Mouse (Mus musculus) gastrocnemius, adult 2 months (tissue): ENCODE measurements around the gene Tcaf3. TPM values are rescaled to one million over a fixed set of nuclear protein-coding genes. Genes with fewer than 3 reads are reported as not detected.

Experiments used
- DNase-seq: peaks from one replicate; pipeline ENCODE4 v3.0.0; 2022
- H3K27ac ChIP-seq: fragments of 200-600 bp; 2 replicates; pipeline ENCODE4 v1.8.1; 2022; ENCODE audit warnings: mild to moderate bottlenecking
- H3K4me3 ChIP-seq: fragments of 200-600 bp; 2 replicates; pipeline ENCODE4 v1.8.1; 2022; ENCODE audit warnings: mild to moderate bottlenecking, moderate library complexity
- CTCF ChIP-seq: fragments of 200-600 bp; IDR thresholded peaks from 2 replicates; pipeline ENCODE4 v1.8.1; 2022; ENCODE audit warnings: antibody characterized with exemption, mild to moderate bottlenecking, moderate library complexity
- intact Hi-C: fragments of 180-260 bp; cut with DNase I; formaldehyde crosslinking; loops from one replicate; pipeline ENCODE4 v1.15.1; 2025
- long read RNA-seq, 2 experiments: library from polyadenylated mRNA; stranded (forward); transcript quantifications; one replicate each; pipeline ENCODE4 v2.0.0; 2021
- total RNA-seq, 2 experiments: library from RNA; stranded (reverse); gene quantifications; 2 replicates each; pipeline ENCODE4 v1.2.3; 2021

Tcaf3 gene
- not detected for total RNA-seq
- long read RNA-seq, experiment 1, result 0 reads
- long read RNA-seq, experiment 2, result 0 reads

- intact Hi-C loops, result no loop called here
- TF ChIP-seq CTCF, result no peak
- DNase-seq, result no peak
- Histone ChIP-seq H3K4me3 (no peak within 1 kb of the TSS), H3K27ac (no peak within 1 kb of the TSS)
These were observed at the start of gene Tcaf3 for GRCm38 (mm10) chr6:42597592-42597991. Gene Tcaf3, minus strand, starts transcription at chr6:42597692.

GRCm38 (mm10) chr6:42644912-42645549 lies 47.5 kb upstream of the Tcaf3 start, which contains the start of gene Tcaf2:
Gene Tcaf2, minus strand, starts transcription at chr6:42645254.
- peak; percentile 94 for TF ChIP-seq CTCF
- DNase-seq, result peak; percentile 92
- Histone ChIP-seq H3K4me3 (peak within 1 kb of the TSS; percentile 71), H3K27ac (peak within 1 kb of the TSS; percentile 78)
- intact Hi-C loops, result loop anchor here (10.0 kb wide), 1 partner anchor 380 kb away; the partner anchor contains the start of genes Casp2 and Tmem139

- intact Hi-C loops, result no loop called here
- H3K4me3 ChIP-seq, result no peak overlapping the region
- TF ChIP-seq CTCF, result no peak
- no peak for DNase-seq
- H3K27ac ChIP-seq, result no peak overlapping the region
These were observed 36.9 kb upstream of the Tcaf3 start for GRCm38 (mm10) chr6:42634393-42634792.

- Histone ChIP-seq H3K27ac (no peak overlapping the region), H3K4me3 (no peak overlapping the region)
- intact Hi-C loops, result no loop called here
- no peak for DNase-seq
- TF ChIP-seq CTCF, result peak; percentile 42
These were observed 33.9 kb upstream of the Tcaf3 start for GRCm38 (mm10) chr6:42631395-42631794.

GRCm38 (mm10) chr6:42616904-42617303 lies 19.4 kb upstream of the Tcaf3 start:
- DNase-seq, result no peak
- intact Hi-C loops, result loop anchor here (10.0 kb wide), 1 partner anchor 248 kb away; no protein-coding TSS in a partner anchor
- TF ChIP-seq CTCF, result no peak

GRCm38 (mm10) chr6:42612218-42612617 lies 14.7 kb upstream of the Tcaf3 start:
- H3K4me3 ChIP-seq, result no peak overlapping the region
- peak; percentile 73 for TF ChIP-seq CTCF
- H3K27ac ChIP-seq, result no peak overlapping the region
- intact Hi-C loops, result loop anchor here (10.0 kb wide), 1 partner anchor 253 kb away; no protein-coding TSS in a partner anchor
- DNase-seq, result no peak

More at GRCm38 (mm10) chr6:42616904-42617303, 19.4 kb upstream of the Tcaf3 start:
- Histone ChIP-seq H3K4me3 (no peak overlapping the region), H3K27ac (no peak overlapping the region)

GRCm38 (mm10) chr6:42610954-42611522 lies 13.5 kb upstream of the Tcaf3 start:
- Histone ChIP-seq H3K27ac (no peak overlapping the region), H3K4me3 (no peak overlapping the region)
- intact Hi-C loops, result loop anchor here (10.0 kb wide), 1 partner anchor 254 kb away; no protein-coding TSS in a partner anchor
- TF ChIP-seq CTCF, result no peak
- DNase-seq, result no peak

- intact Hi-C loops, result no loop called here
- Histone ChIP-seq H3K4me3 (no peak overlapping the region), H3K27ac (no peak overlapping the region)
- no peak for TF ChIP-seq CTCF
- DNase-seq, result no peak
These were observed 4.2 kb downstream of the Tcaf3 start for GRCm38 (mm10) chr6:42593138-42593882.

- Histone ChIP-seq H3K27ac (no peak overlapping the region), H3K4me3 (no peak overlapping the region)
- no peak for DNase-seq
- TF ChIP-seq CTCF, result no peak
- intact Hi-C loops, result no loop called here
These were observed 10.9 kb downstream of the Tcaf3 start for GRCm38 (mm10) chr6:42586569-42586968.

GRCm38 (mm10) chr6:42583488-42583872 lies 14.0 kb downstream of the Tcaf3 start:
- intact Hi-C loops, result loop anchor here (2.0 to 5.0 kb wide), 3 partner anchors 235 to 821 kb away; partner anchors contain the start of gene Zyx
- Histone ChIP-seq H3K4me3 (peak overlapping the region; percentile 63), H3K27ac (peak overlapping the region; percentile 25; the same call in 1 of the 2 replicates)
- DNase-seq, result peak; percentile 74
- TF ChIP-seq CTCF, result peak; percentile 94

GRCm38 (mm10) chr6:42582741-42583487 lies 14.6 kb downstream of the Tcaf3 start:
- peak overlapping the region; percentile 25; the same call in 1 of the 2 replicates for H3K27ac ChIP-seq
- TF ChIP-seq CTCF, result no peak
- no peak for DNase-seq
- intact Hi-C loops, result loop anchor here (2.0 to 5.0 kb wide), 3 partner anchors 234 to 821 kb away; partner anchors contain the start of gene Zyx
- H3K4me3 ChIP-seq, result peak overlapping the region; percentile 63

GRCm38 (mm10) chr6:42578678-42579077 lies 18.8 kb downstream of the Tcaf3 start:
- no peak for DNase-seq
- intact Hi-C loops, result no loop called here
- TF ChIP-seq CTCF, result peak; percentile 11; the same call in 1 of the 2 replicates
- no peak overlapping the region for H3K4me3 ChIP-seq
- H3K27ac ChIP-seq, result no peak overlapping the region
